Mouse (Mus musculus): ENCODE measurements around the gene Hoxc5. TPM values are rescaled to one million over a fixed set of nuclear protein-coding genes. Genes with fewer than 3 reads are reported as not detected.

Hoxc5 gene
- total RNA-seq, 2 experiments from 2014 or later, result not detected

Other genes with a start within 250 kb of the Hoxc5 start
- 17.0 and 23.7 TPM in 2 replicates for gene Calcoco1, start 245.3 kb upstream of the Hoxc5 start, total RNA-seq (2015)
- 12.0 and 12.2 TPM in 2 replicates for gene Calcoco1, start 245.3 kb upstream of the Hoxc5 start, total RNA-seq (2017)
- not detected in 2 replicates for gene Hoxc13, start 46.3 kb upstream of the Hoxc5 start, total RNA-seq (2015)
- not detected in 2 replicates for gene Hoxc13, start 46.3 kb upstream of the Hoxc5 start, total RNA-seq (2017)
- gene Hoxc12, start 30.7 kb upstream of the Hoxc5 start, total RNA-seq (2015), result not detected in 2 replicates
- not detected in 2 replicates for gene Hoxc12, start 30.7 kb upstream of the Hoxc5 start, total RNA-seq (2017)
- gene Hoxc11, start 13.0 kb upstream of the Hoxc5 start, total RNA-seq (2015), result not detected in 2 replicates
- gene Hoxc11, start 13.0 kb upstream of the Hoxc5 start, total RNA-seq (2017), result not detected in 2 replicates
- not detected in 2 replicates for gene Hoxc10, start 647 bp upstream of the Hoxc5 start, total RNA-seq (2015)
- gene Hoxc10, start 647 bp upstream of the Hoxc5 start, total RNA-seq (2017), result not detected in 2 replicates
- not detected in 2 replicates for gene Hoxc9, start 9.0 kb downstream of the Hoxc5 start, total RNA-seq (2015)
- not detected in 2 replicates for gene Hoxc9, start 9.0 kb downstream of the Hoxc5 start, total RNA-seq (2017)
- not detected in 2 replicates for gene Hoxc8, start 23.2 kb downstream of the Hoxc5 start, total RNA-seq (2015)
- gene Hoxc8, start 23.2 kb downstream of the Hoxc5 start, total RNA-seq (2017), result not detected in 2 replicates
- gene Hoxc6, start 30.8 kb downstream of the Hoxc5 start, total RNA-seq (2015), result not detected in 2 replicates
- not detected in 2 replicates for gene Hoxc6, start 30.8 kb downstream of the Hoxc5 start, total RNA-seq (2017)
- not detected in 2 replicates for gene Hoxc4, start 51.5 kb downstream of the Hoxc5 start, total RNA-seq (2015)
- gene Hoxc4, start 51.5 kb downstream of the Hoxc5 start, total RNA-seq (2017), result not detected in 2 replicates
- gene Smug1, start 199.6 kb downstream of the Hoxc5 start, total RNA-seq (2015), result 2.8 and 3.9 TPM in 2 replicates
- gene Smug1, start 199.6 kb downstream of the Hoxc5 start, total RNA-seq (2017), result 3.3 and 3.8 TPM in 2 replicates